Mouse (Mus musculus): ENCODE results near the gene Hao2. TPM values are rescaled to one million over a fixed set of nuclear protein-coding genes. Genes with fewer than 3 reads are reported as not detected.

The Hao2 gene
- total RNA-seq (2021) = not detected

DNA sequence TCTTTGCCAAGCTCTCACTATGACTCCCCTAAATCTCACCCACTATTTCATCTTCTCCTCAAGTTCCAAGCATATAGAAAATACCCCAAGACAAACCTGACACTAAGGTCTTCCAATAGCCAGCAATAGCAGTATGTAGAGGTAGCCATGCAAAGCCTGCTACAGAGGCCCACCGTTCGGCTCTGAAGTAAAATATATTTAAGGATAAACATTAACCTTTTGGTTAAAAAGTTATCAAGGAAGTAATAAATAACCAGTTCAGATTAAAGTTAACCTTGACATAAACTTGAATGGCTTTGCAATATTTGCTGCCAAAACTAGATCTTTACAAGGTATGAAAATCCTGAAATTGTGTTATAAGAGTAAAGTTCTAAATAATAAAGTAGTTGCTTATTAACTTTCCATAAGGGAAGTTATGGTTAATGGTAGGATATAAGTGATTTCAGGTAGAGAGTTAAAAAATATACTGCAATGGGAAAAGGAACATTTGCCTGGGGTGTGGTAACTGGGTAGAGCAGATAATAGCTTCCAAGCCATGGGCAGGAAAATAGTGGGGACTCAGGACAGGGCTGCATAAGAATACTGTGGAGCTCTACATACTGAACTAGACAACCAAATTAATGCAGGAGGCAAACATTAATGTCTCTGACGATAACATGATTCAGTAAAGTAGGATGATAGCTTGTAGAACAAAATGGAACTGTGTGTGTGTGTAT is at the start of gene Hao2:
Hao2 (minus strand) TSS at position 183 of the 716 bp plus-strand sequence.
- no peak for DNase-seq

DNA sequence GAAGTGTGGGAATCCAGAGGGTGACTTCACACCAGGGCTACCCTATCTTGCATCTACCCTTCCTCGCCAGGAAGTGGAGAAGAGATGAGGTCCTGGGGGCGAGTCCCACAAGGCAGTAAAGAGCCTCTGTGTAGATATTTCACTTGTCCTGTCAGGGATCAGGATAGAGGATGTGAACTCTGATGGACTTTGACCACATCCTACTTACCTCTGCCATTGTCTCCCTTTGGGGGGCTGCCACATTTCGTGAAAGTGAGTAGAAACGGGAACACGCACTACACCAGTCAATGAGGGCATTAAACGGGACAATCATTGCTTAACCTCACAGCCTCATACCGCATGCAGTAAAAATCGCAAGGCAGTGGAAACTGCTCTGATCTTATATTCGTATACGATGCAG is 48.6 kb upstream of the Hao2 start:
- intact Hi-C loops (cut with DNase I) = no loop called here
- DNase-seq = no peak

More for the DNA sequence above, at the start of gene Hao2:
- intact Hi-C loops (cut with DNase I) = loop anchor here (10.0 kb wide), 1 partner anchor 352 kb away; the partner anchor contains the start of gene Tbx15

DNA sequence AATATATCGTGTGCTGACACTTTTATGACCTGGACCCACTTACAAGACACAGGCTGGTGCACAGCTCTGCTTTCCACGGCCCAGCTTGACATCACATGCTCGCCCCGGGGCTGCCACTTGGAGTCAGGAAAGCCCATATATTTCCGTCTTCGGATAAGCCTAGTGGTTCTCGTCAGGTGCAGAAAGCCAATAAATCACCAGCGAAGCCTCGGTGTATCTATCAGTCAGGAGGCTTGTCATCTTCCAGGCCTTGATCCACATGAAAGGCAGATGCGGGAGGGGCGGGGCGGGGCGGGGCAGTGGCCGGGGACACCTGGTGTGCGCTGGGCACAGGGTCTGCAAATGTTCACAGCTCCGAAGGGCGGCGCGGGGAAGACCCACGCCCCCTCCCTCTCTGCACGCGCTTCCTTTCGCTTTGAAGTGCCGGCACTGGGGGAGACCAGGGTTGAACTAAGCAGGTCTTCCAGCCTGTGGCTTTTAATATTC is 48.1 kb upstream of the Hao2 start:
- intact Hi-C loops (cut with DNase I) = no loop called here
- peak; percentile 21 for DNase-seq

DNA sequence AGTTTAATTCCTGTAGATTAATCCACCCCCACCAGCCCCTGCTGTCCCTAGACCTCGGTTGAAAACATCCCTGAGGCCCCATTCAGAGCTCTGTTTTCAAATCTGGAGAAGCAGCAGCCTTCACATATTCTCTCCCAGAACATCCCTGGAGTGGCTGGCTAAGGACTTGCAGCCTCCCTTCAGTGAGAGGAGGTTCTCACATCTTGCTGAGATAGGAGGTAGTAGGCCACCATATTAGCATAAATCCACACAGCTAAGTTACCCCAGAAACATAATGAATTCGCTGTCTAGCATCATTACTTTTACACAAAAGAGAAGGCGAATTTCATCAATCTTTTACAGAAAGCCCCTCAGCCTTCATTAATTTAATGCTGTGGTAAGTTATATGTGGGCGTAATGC is 47.2 kb upstream of the Hao2 start:
- no peak for DNase-seq
- intact Hi-C loops (cut with DNase I) = no loop called here

DNA sequence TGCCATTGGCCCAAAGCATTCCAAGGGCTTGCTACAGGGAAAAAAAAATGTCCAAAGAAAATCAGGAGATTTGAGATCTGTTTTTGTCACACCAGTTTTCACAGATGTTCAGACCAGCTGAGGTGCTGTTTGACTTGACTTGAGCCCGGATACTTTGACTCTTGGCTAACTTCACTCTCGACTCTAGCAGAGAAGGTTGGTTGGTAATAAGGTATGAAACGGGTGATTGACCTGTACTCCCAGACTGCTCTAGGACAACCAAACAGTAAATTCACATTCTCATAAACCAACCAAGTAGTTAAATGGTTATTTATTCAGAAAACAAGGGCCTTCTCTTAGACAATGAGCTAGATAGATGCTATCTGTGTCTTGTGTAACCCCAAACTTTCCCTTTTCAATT is 43.4 kb upstream of the Hao2 start:
- no peak for DNase-seq
- intact Hi-C loops (cut with DNase I) = no loop called here

DNA sequence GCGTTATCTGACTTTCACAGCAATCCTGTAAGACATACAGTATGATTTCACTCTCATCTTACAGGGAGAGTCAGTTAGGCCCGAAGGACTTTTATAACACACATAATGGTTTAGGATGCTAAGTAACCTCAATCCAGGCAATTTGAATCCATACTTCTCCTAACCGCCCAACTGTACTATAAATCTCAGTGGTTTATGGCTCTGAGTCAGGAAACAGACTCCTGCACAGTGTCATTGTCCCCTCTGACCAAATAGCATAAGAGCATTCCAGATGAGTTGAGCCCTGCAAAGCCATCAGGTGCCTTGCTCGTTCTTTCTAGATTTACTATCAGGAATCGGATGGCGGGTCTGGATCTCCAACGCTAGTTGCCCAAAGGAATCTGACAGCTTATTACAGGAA is 41.6 kb upstream of the Hao2 start:
- no peak for DNase-seq
- intact Hi-C loops (cut with DNase I) = no loop called here

DNA sequence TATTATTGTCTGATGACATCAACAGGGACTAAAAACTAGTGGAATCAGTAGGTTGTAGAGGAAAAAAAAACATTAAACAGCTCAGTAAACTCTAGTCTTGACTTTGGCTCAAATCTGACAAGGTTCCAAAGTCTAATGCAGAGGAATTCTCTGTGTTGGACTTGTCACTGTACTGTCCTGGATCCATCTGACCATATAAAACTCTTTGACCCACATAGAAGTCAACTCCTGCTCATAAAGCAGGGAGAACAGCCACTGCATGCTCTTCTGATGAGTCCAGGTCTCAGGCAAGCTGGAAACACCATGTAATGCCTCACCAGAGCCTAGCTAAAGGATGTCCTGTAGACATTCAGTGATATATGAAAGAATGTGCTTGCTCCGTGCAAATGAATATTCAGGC is 41.0 kb upstream of the Hao2 start:
- no peak for DNase-seq

DNA sequence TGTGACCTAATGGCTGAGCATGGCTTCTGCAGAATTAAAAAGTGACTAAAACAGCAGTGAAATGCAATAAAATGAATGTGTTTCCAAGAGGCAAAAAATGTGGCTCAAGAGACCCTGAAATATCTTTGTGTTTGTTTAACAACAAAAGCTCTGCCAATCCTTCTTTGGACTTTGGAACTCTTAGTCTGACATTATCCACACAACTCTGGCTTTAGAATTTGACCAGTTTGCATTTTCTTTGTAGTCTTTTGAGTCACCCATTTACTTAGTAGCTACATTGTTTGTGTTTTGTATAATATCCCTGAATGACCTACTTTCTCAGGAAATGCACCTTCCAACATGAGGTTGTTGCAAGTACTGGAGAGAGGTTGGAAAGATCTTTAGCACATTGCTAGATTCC is 39.4 kb upstream of the Hao2 start:
- intact Hi-C loops (cut with DNase I) = no loop called here
- DNase-seq = no peak

More for the DNA sequence above, 41.0 kb upstream of the Hao2 start:
- intact Hi-C loops (cut with DNase I) = no loop called here

DNA sequence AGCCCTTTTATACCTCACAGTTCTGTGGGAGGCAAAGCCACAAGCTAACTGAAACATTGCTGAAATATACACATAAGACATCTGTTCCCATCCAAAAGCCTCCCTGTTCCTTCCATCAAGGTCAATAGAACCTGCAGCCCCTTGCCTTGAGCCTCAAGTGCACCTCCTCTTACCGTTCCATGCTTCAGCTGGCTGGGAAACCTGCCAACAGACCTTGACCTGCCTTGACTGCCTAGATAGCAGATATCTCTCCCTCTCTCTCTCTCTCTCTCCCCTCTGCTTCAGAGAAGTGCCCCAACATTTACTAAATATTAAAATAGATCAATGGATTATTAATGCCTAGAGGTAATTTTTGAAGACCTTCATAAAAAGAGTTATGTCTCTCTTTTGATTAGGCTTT is 38.8 kb upstream of the Hao2 start:
- DNase-seq = no peak

DNA sequence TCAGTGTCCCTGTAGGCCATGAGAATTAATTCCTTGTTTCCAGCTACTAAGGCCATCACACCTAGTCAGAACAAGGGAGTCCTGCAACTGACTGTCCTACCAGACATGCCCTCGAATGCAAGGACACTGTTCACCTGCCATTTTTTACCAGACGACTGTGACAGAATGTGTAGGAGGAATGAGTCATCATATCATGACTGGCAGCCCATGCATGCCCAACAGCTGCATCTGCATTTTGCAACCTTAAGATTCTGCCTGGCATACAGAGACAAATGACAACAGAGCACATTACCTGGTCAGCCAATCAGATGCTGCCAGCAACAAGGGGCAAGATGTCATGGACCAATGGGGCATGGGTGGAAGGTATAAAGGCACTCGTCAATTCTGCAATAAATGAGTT is 27.4 kb upstream of the Hao2 start:
- intact Hi-C loops (cut with DNase I) = no loop called here
- DNase-seq = no peak

More for the DNA sequence above, 38.8 kb upstream of the Hao2 start:
- intact Hi-C loops (cut with DNase I) = no loop called here

DNA sequence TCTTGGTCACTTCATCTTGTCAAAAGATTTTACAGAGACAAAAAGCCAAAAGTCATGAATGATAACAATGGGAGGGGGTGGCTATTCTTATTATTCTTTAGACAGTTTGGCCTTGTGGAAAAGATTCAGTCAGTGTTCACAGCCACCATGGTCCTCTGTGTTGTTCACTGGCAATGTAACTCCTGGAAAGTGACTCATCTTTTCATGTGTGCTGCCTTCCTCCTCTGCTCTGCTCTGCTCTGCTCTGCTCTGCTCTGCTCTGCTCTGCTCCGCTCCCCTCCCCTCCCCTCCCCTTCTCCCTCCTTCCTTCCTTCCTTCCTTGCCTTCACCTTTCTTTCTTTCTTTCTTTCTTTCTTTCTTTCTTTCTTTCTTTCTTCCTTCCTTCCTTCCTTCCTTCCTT is 24.2 kb upstream of the Hao2 start:
- no peak for DNase-seq
- intact Hi-C loops (cut with DNase I) = loop anchor here (10.0 kb wide), 1 partner anchor 338 kb away; no protein-coding TSS in a partner anchor

DNA sequence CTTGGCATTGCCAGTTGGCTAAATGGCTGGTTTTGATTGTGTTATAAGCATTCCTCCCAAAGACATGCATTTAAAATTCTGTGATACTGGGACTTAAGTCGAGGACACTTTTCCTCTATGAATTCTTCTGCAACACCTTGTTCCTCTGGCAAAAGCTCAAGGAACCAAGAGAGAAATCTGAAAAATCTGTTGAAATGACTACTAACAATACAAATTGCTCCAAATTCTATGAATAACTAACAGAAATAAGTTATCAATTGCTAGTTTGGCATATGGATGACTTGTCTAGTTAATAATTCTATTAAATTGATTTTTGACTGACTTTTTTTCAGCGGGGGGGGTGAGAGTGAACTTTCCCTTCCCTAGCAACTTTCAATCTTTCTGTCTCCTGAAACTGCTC is 23.8 kb upstream of the Hao2 start:
- intact Hi-C loops (cut with DNase I) = loop anchor here (10.0 kb wide), 1 partner anchor 338 kb away; no protein-coding TSS in a partner anchor
- no peak for DNase-seq

DNA sequence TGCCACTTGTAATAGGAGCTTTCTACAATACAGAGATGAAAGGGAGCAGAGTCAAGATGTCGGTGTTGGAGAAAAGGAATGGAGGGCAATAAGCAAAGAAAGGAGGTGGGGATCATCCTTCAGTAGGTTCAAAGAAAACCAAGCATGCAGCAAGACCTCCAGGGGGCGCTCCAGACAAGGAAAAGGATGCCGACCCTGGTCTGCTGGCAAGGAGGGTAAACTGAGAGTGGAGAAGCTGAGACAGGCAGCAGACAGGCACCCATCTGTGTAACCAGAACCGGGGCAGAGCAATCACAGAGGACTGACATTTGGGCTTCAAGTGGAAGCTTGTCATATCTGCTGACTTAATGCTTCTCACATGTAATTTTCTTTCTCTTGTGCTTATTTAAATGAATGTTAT is 22.6 kb upstream of the Hao2 start:
- intact Hi-C loops (cut with DNase I) = loop anchor here (10.0 kb wide), 1 partner anchor 339 kb away; no protein-coding TSS in a partner anchor
- DNase-seq = peak; percentile 73

DNA sequence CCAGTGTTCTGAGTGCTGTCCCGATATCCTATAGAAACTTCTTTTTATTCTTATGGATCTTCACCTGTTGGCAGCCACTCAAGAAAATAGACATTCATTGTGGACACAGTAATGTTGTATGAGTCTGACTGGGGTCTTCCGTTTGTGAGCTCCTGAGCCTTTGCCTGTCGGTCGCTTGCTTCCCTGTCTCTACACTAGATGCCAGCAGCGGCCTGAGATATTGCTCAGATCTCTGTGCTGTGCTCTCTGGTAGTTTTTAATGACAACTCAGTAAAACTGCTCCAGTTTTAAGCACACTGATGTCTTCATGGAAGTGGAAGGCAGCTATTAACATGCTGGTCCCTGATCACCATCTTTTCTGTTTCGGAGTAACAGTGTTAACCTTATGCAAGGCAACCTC is 20.6 kb upstream of the Hao2 start:
- no peak for DNase-seq
- intact Hi-C loops (cut with DNase I) = loop anchor here (5.0 to 10.0 kb wide), 2 partner anchors 341 to 1034 kb away; no protein-coding TSS in a partner anchor

DNA sequence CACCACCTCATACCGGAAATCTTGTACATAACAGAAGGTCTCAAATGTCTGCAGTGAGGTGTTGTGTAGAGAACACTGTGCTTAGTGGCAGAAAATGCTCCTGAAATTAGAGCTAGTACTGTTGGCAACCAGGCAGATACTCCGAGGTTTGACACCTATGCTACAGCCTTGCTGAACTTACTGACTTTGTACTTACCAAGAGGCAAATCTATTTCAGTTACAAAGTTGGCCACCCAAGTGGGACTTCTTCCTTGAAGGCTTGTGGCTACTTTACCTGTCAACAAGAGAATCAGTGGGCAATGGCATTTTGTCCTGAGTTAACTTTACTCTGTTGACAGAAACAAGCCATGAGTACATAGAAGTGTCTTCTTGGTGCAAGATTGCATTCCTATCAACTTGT is 4.6 kb upstream of the Hao2 start:
- intact Hi-C loops (cut with DNase I) = loop anchor here (5.0 to 10.0 kb wide), 2 partner anchors 347 to 1040 kb away; partner anchors contain the start of gene Tbx15
- DNase-seq = no peak

DNA sequence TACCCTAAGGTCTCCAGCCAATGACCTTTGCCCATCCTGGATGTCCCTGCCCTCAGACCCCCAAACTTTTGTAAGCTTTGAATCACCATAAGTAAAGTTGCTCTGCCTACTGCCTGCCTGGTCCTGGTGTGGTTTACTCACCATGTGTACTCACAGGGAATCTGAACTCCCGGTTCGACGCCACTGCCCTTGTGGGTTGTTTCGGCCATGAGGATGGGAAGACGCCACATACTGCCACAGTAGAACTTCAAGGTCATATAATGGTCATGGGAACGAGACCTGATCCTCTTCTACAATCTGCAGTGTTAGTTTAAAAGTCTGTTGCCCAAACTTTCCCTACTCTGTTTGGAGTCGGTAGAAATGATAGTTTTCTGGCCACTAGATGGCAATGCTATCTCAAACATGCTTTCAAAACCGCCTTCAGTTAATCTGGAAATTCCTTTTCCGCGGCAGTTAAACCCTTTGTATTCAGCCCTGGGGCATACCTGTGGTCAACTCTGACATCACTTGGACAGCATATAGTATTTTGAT is 2.1 kb upstream of the Hao2 start:
- DNase-seq = no peak
- intact Hi-C loops (cut with DNase I) = loop anchor here (5.0 to 10.0 kb wide), 2 partner anchors 350 to 1042 kb away; partner anchors contain the start of gene Tbx15

DNA sequence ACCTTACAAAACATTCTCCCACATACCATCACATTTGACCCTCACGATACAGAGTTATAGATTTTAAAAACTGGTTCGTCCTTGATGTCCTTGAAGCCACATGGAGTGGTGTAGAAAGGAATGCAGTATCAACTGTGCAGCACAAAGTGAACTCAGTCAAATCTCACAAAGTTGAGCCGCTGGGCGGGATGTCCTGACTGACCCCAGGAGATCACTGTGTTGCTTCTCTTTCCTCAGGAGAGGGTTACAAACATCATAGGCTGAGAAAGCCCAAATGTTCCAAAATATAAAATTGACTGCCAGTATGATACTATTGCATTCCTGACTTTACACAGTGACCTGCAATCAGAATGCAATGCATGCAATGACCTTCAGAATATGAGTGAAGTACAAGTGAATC is 2.6 kb downstream of the Hao2 start:
- intact Hi-C loops (cut with DNase I) = loop anchor here (10.0 kb wide), 1 partner anchor 354 kb away; the partner anchor contains the start of gene Tbx15
- no peak for DNase-seq

DNA sequence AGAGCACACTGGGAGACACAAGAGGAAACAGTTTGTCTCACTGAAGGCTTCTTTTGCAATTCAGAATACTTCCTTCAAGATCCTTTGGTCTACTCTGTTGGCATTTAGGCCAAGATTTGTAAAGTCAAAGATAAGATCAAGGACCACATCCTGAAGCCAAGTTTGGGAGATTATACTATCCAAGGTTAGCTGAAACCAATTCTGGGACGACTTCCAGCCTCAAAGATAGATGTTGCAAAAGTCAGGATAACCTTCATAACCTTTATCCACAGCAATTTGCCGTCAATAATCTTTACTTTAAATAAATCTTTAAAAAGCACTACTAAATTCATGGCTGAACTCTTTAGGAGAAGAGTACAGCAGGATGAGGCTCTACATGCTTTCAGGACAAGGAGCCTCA is 4.8 kb downstream of the Hao2 start:
- no peak for DNase-seq
- intact Hi-C loops (cut with DNase I) = no loop called here

DNA sequence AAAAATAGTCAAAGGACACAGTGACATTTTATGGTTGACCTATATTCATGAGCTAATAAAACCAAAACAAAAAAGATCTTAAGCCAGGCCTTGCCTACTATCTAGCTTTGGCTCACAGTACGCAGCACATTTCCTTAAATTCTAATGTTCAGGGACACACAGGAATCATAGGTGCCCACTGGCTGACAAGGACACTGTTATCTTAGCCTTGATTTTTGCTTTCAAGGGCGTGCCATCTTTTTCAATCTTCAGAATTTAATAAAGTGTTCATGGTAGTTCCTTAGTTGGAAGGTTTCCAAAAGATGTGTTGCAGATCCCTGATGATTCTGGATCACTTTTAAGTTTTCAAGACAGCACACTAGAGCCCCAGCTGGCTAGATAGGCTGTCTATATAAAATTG is 12.2 kb downstream of the Hao2 start:
- intact Hi-C loops (cut with DNase I) = no loop called here

DNA sequence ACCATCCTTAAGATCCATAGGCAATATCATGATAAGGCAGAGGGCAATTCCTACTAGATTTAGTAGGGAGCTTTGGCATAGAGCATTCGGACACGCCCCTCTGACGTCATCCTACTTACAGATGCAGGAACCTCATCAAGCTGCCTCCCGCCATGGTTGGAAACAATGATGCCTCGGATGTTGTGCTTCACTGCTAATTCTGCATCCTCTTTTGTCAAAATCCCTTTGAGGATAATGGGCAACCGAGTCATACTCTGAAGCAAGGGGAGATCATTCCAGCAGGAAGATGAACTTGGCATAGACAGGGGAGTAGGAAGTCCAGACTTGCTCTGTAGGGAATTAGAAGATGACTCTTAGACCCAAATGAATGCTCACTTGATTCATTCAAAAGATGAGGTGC is 12.8 kb downstream of the Hao2 start:
- intact Hi-C loops (cut with DNase I) = no loop called here
- DNase-seq = no peak

More for the DNA sequence above, 12.2 kb downstream of the Hao2 start:
- DNase-seq = no peak

DNA sequence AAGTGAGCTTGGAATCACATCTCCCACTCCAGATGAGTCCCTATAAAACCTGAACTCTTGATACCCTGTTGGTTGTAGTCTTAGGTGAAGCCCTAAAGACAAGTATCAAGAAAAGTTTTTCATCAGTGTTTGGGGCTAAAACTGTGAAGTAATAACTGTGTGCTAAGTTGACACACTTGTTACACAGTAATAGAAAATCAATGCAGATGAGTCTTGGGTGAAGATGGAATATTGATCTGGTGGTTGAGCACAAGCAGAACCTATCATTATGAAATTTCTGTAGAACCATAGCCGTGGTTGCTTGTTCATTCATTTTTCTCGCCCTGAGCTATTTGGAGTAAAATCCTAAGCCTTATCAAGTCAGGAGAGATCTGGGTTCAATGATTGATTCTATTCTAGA is 24.8 kb downstream of the Hao2 start:
- intact Hi-C loops (cut with DNase I) = no loop called here
- no peak for DNase-seq

DNA sequence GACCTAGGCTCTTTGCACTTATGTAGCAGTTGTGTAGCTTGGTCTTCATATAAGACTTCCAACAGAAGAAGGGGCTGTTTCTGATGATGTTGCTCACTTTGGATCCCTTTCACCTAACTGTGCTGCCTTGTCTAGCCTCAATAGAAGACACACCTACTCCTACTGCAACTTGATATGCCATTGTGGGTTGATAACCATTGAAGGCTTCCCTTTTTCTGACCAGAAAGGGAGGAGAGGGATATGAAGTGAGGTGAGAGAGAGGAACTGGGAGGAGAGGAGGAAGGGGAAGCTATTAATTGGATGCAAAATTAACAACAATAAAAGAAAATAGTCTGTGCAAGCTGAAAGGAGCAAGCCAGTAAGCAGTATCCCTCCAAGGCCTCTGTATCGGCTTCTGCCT is 30.2 kb downstream of the Hao2 start:
- no peak for DNase-seq
- intact Hi-C loops (cut with DNase I) = no loop called here

Measured in left cerebral cortex, postnatal 4 days (tissue).